Mouse (Mus musculus) right cerebral cortex, postnatal 4 days (tissue): ENCODE measurements around the gene Dlgap1.
"Not testable (repeated sequence)": the region's sequence is repeated elsewhere in the genome, so short reads cannot be mapped to it uniquely, and the experiment has no call there.

ENCODE experiments used
- DNase-seq: peaks from one replicate; pipeline ENCODE4 v3.0.0-alpha.2; 2022

Dlgap1 gene

DNA sequence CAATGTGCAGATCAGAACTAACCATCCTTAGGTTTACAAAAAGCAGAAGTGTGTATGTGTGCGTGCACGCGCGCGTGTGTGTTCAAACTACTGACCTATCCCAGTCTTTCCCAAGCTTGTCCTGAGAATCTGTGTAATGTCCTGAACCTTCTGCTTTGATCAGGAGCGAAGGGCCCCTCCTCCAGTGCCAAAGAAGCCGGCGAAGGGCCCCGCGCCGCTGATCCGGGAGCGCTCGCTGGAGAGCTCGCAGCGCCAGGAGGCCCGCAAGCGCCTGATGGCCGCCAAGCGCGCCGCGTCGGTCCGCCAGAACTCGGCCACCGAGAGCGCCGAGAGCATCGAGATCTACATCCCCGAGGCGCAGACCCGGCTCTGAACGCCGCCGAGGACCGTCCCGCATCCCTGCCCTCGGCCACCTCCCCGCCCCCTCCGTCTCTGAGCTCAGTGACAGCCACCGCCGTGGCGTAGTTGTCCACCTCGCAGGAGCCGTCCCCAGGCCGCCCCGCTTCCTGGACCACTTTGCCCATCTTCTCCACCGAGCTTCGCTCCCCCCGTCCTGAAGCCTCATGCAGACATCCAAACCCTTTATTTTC, 849.1 kb downstream of the Dlgap1 start:
- DNase-seq = peak; percentile 17

- DNase-seq = no peak
Observed at GRCm38 (mm10) chr17:70823083-70823482, 854.2 kb downstream of the Dlgap1 start.

DNA sequence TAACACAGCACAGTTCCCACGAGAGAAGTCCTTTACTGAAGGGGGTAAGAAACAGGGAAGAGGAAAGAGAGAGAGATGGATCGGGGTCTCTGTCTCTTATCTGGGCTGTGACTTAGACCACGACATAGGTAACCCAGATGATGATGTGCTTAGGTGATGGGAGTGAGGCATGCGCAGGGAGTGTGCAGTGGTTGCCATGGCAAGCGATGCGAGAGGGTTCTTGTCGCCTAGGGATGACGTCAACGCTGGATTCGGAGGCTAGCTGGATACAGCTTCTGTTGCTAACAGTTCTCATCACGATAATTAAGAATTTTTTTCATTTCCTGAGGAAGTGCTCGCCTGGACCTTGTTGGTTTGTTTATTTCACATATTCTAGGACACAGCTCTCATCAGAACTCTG, 857.4 kb downstream of the Dlgap1 start:
- peak; percentile 46 for DNase-seq

DNA sequence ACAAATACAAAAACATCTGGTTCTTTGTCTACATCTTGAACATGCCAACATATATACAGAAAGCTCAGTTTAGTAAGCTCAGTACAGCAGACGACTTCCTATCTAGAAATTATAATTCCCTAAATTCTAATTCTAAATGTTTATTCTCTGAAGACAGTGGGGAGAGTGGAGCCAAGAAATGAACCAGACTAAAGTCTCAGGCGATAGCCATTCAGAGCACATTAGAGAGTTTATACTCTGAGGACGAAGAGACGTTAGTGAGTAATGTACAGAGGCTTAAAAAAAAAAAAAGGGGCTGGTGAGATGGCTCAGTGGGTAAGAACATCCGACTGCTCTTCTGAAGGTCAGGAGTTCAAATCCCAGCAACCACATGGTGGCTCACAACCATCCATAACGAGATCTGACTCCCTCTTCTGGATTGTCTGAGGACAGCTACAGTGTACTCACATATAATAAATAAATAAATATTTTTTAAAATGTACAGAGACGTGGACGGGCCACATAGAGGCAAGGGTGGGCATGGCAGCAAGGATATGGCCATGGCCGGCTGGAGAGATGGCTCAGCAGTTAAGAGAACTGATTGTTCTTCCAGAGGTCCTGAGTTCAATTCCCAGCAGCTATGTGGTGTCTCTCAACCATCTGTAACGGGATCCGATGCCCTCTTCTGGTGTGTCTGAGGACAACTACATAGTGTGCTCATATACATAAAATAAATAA, 858.7 kb downstream of the Dlgap1 start:
- not testable (repeated sequence) for DNase-seq

DNA sequence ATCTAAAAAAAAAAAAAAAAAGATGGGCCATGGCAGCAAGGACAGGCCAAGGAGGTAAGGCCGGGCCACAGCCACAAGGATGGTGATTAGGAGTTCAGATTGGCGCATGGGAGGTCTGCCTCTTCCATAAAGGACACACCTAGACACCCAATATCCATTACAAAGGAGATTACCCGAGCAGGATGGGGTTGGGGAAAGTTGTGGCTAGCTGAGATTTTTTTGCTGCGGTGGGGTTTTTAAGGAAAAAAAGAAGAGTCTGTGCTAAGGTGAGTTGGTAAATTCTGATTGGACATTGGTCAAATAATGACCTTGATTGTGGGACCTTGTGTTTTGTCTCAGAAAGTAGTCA, 859.3 kb downstream of the Dlgap1 start:
- no peak for DNase-seq

DNA sequence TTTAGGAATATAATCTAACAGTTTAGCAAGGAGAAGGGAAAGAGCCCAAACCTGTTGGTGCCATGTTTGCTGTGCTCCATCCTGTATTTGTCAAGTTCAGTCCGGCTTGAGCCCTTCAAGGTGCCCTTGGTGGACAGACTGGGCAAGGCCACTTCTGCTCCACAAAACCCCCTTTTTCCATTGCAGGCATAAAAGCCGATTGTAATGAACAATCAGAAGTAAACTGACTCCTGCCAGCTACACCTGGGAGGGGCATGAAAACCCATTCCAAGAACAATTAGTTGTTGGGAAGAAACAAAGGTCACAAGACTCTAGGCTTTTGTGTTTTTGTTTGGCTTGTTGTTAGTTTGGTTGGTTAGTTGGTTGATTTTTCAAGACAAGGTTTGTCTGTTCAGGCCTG, 859.7 kb downstream of the Dlgap1 start:
- DNase-seq = no peak

DNA sequence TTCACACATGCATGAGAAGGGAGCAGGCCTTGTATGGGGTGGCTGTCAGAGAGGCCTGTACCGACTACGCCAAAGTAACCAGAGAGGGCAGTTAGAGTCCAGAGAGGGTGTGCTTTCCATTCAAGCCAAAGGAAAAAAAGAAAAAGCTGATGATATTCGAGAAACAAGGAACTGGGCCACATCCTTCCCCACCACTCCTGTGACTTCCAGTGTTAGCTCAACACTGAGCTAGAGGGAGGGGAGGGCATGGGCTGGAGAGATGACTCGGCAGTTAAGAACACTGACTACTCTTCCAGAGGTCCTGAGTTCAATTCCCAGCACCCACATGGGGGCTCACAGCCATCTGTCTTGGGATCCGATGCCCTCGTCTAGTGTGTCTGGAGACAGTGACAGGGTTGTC, 860.3 kb downstream of the Dlgap1 start:
- no peak for DNase-seq

- no peak for DNase-seq
Observed at GRCm38 (mm10) chr17:70829943-70830715, 861.3 kb downstream of the Dlgap1 start.

- no peak for DNase-seq
Observed at GRCm38 (mm10) chr17:70831591-70831990, 862.7 kb downstream of the Dlgap1 start.

DNA sequence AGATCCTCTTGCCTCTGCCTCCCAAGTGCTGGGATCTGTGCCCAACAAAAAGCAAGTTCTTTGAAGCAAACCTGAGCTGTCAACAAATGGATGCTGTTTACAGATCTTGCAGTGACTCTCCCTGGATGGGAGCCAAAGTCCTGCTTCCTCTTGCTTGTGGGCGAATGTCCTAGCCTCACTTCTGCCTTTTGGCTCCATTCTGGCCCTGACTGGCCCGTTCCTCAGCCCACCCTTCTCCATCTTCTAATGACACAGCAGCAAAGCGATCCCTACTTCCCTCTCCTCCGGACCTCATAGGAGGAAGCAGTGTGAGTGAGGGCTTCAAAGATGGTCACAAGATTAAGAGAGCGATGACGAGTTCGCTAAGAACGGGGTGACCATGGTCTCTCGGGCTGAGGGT, 863.7 kb downstream of the Dlgap1 start:
- DNase-seq = no peak

GRCm38 (mm10) chr17:70834430-70834965, 865.6 kb downstream of the Dlgap1 start:
- no peak for DNase-seq

- no peak for DNase-seq
Observed at GRCm38 (mm10) chr17:70835071-70835790, 866.4 kb downstream of the Dlgap1 start.

DNA sequence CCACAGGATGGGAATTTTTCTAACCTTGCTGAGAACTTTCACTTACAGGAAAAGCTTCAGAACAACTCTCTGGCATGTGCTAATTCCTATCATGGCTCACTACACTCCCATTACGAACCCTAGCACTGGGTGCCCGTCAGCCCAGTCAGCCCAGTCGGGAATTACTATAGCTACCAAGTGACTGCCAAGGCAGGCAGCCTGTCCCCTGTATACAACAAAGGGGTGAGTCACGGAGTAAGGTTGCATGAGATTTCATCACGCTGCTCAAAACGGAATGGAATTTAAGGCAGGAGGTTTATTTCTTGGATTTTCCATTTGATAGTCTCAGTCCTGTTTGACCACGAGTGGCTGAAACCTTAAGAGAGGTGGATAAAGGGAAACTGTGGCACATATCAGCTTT, 867.9 kb downstream of the Dlgap1 start:
- no peak for DNase-seq

GRCm38 (mm10) chr17:70837474-70837873, 868.6 kb downstream of the Dlgap1 start:
- not testable (repeated sequence) for DNase-seq

DNA sequence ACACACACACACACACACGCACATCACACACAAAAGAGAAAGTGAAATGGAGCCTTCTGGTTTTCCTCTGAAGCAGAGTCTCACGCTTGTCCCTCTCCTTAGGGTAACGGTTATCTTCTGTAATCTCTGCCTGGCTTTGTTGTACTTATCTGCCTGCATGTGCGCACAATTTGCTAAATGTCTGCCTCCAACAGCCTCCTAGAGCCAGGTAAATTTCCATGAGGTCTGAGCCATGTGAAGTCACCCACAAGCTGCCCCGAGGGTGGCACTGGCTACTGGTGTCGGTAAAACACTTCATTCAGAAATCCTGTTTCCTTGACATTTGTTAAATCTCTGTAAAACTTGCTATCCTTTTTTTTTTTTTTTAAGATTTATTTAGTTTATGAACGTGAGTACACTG, 869.2 kb downstream of the Dlgap1 start:
- no peak for DNase-seq

DNA sequence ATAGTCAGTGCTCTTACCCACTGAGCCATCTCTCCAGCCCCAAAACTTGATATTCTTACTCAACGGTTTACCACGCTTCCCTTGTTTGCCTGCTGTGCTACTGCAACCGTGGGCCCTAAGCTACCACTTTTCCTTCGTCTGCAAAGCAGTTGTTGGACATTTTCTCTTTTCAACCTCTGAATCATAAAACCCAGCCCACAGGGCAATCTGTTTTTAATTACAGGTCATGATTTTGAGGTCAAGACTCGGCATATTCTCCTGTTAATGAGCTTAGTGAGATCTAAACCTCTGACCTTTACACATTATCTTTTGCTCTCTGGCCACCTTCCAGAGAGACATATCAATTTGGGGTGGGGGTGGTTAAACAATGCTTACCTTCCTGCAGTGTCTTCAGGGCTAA, 869.7 kb downstream of the Dlgap1 start:
- no peak for DNase-seq

DNA sequence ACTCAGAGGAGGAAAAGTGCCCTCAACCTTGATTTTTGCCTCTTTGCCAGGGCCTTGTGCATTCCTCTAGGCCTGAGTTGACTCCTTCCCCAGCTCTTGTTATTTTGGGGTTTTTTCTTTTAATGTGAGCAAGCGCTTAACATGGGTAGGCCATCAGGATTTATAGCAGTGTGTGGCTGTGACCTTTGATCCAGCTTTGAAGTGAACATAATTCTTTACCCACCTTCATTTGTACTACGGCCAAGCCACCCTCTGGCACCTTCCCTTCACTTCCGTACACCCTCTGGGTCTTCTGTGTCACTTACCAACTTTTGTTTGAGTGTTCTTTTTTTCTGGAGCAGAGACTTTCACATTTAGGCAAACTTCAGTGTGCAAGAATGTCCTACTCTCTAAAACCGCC, 874.4 kb downstream of the Dlgap1 start:
- no peak for DNase-seq

DNA sequence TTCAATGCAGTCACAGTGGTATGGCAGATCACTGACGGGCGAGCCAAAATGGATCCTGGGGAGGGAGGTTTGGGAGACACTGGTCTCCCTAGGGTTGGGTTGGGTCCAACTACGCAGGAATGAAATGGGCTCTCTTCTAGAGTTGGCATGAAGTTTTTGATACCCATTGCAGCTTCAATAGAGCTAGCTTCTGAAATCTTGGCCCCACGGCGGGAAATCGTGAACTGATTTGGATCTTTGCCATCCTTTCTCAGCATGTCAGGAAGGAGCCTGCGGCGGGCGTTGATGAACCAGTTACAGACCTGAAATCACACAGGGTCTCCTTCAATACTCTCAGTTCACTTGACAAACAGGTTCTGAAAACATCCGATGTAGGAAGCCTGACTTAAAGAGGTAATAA, 876.1 kb downstream of the Dlgap1 start:
- DNase-seq = no peak

GRCm38 (mm10) chr17:70845543-70845942, 876.7 kb downstream of the Dlgap1 start:
- DNase-seq = no peak

- DNase-seq = no peak
Observed at GRCm38 (mm10) chr17:70846111-70846644, 877.3 kb downstream of the Dlgap1 start.

GRCm38 (mm10) chr17:70847086-70847485, 878.2 kb downstream of the Dlgap1 start:
- DNase-seq = no peak

- no peak for DNase-seq
Observed at GRCm38 (mm10) chr17:70847751-70848510, 879.1 kb downstream of the Dlgap1 start.
